Mouse (Mus musculus) embryonic fibroblast, embryonic 13.5 days (primary cell): ENCODE data around the gene H2al1k.
"Not testable (repeated sequence)": the region's sequence is repeated elsewhere in the genome, so short reads cannot be mapped to it uniquely, and the experiment has no call there.

Source experiments
- CTCF ChIP-seq: IDR thresholded peaks from 2 replicates; pipeline ENCODE4 v1.5.1; 2011; ENCODE audit warnings: mild to moderate bottlenecking, control low read depth, low read length, moderate library complexity, borderline replicate concordance; ENCODE audit not compliant: insufficient read depth
- POLR2A ChIP-seq: IDR thresholded peaks from 2 replicates; pipeline ENCODE4 v1.6.1; 2011; ENCODE audit warnings: low read depth, mild to moderate bottlenecking, control low read depth, low read length, moderate library complexity

GRCm38 (mm10) chrX:9327954-9328353 is 22.5 kb upstream of the H2al1k start:
- not testable (repeated sequence) for TF ChIP-seq CTCF, POLR2A
